Mouse (Mus musculus): ENCODE measurements around the gene Arl2. TPM values are rescaled to one million over a fixed set of nuclear protein-coding genes. Genes with fewer than 3 reads are reported as not detected.

Arl2 gene
- polyA plus RNA-seq, 1 experiment from 2014 or later, result 96.9 TPM

- no peaks in the 10 kb centered on the region for H3K9me3 ChIP-seq
- H3K4me3 ChIP-seq, result no peak overlapping the region
- H3K36me3 ChIP-seq, result peaks cover 24% of the 10 kb centered on the region
- WGBS, result 73% methylated on average over 3 of the region's 3 CpGs
- H3K9ac ChIP-seq, result no peak overlapping the region
- no peak overlapping the region for H3K4me2 ChIP-seq
- H3K27me3 ChIP-seq, result no peaks in the 10 kb centered on the region
- no peak overlapping the region for H3K27ac ChIP-seq
- no peaks in the 10 kb centered on the region for H3K4me1 ChIP-seq
- no peak for ATAC-seq (ENCODE audit: borderline replicate concordance, extremely low read depth, low FRiP score, low TSS enrichment)
Measured at GRCm38 (mm10) chr19:6097847-6098246, 43.5 kb downstream of the Arl2 start.

GRCm38 (mm10) chr19:6094119-6094518 is 47.2 kb downstream of the Arl2 start, which contains the start of gene AC131692.1:
Gene AC131692.1 (plus strand): TSS chr19:6094419.
- H3K4me2 ChIP-seq, result no peak within 1 kb of the TSS
- H3K36me3 ChIP-seq, result peaks cover 60% of the 10 kb centered on the region
- 87% methylated on average over 7 of the region's 7 CpGs for WGBS
- no peak within 1 kb of the TSS for H3K4me3 ChIP-seq
- H3K27ac ChIP-seq, result no peak within 1 kb of the TSS
- no peak for ATAC-seq (ENCODE audit: borderline replicate concordance, extremely low read depth, low FRiP score, low TSS enrichment)
- H3K9ac ChIP-seq, result no peak within 1 kb of the TSS
- no peaks in the 10 kb centered on the region for H3K4me1 ChIP-seq
- no peaks in the 10 kb centered on the region for H3K9me3 ChIP-seq
- H3K27me3 ChIP-seq, result no peaks in the 10 kb centered on the region

GRCm38 (mm10) chr19:6088841-6089240 is 52.5 kb downstream of the Arl2 start:
- peaks cover 69% of the 10 kb centered on the region for H3K36me3 ChIP-seq
- 91% methylated on average over 13 of the region's 13 CpGs for WGBS

GRCm38 (mm10) chr19:6085417-6085879 is 55.9 kb downstream of the Arl2 start:
- H3K36me3 ChIP-seq, result peaks cover 64% of the 10 kb centered on the region
- under 1% methylated on average over 17 of the region's 17 CpGs for WGBS
- H3K4me1 ChIP-seq, result peaks cover 22% of the 10 kb centered on the region
- H3K27me3 ChIP-seq, result no peaks in the 10 kb centered on the region
- H3K27ac ChIP-seq, result peak overlapping the region; percentile 32
- H3K9me3 ChIP-seq, result no peaks in the 10 kb centered on the region
- H3K9ac ChIP-seq, result peak overlapping the region; percentile 64
- ATAC-seq (ENCODE audit: borderline replicate concordance, extremely low read depth, low FRiP score, low TSS enrichment), result peak; percentile 66; the same call in 1 of the 2 replicates
- peak overlapping the region; percentile 62 for H3K4me3 ChIP-seq
- peak overlapping the region; percentile 66 for H3K4me2 ChIP-seq

More at GRCm38 (mm10) chr19:6088841-6089240, 52.5 kb downstream of the Arl2 start:
- no peak for ATAC-seq (ENCODE audit: borderline replicate concordance, extremely low read depth, low FRiP score, low TSS enrichment)
- no peak overlapping the region for H3K4me2 ChIP-seq
- no peak overlapping the region for H3K9ac ChIP-seq
- no peaks in the 10 kb centered on the region for H3K9me3 ChIP-seq
- peaks cover 15% of the 10 kb centered on the region for H3K4me1 ChIP-seq
- no peaks in the 10 kb centered on the region for H3K27me3 ChIP-seq
- H3K27ac ChIP-seq, result no peak overlapping the region
- H3K4me3 ChIP-seq, result no peak overlapping the region

GRCm38 (mm10) chr19:6084478-6085248 is 56.7 kb downstream of the Arl2 start, which contains the start of the genes Zfpl1 and Cdca5:
Gene Zfpl1 (minus strand): TSS chr19:6084956.
Gene Cdca5 (plus strand): TSS chr19:6084983.
- peak within 1 kb of the TSS; percentile 83 for H3K4me2 ChIP-seq
- peaks cover 22% of the 10 kb centered on the region for H3K4me1 ChIP-seq
- H3K9me3 ChIP-seq, result no peaks in the 10 kb centered on the region
- H3K27ac ChIP-seq, result peak within 1 kb of the TSS; percentile 58
- H3K4me3 ChIP-seq, result peak within 1 kb of the TSS; percentile 62
- WGBS, result under 1% methylated on average over 58 of the region's 58 CpGs
- H3K36me3 ChIP-seq, result peaks cover 63% of the 10 kb centered on the region
- H3K27me3 ChIP-seq, result no peaks in the 10 kb centered on the region
- H3K9ac ChIP-seq, result peak within 1 kb of the TSS; percentile 64
- peak; percentile 91 for ATAC-seq (ENCODE audit: borderline replicate concordance, extremely low read depth, low FRiP score, low TSS enrichment)

Other genes with a start within 250 kb of the Arl2 start
- 3.2 and 3.6 TPM in 2 replicates for gene Tigd3, start 247.4 kb downstream of the Arl2 start, polyA plus RNA-seq (2015; fragmentation: Nextera tagmentation; extraction: Ambion mirVana)
- gene Dpf2, start 228.5 kb downstream of the Arl2 start, polyA plus RNA-seq (2015; fragmentation: Nextera tagmentation; extraction: Ambion mirVana), result 142 and 147 TPM in 2 replicates
- gene Cdc42ep2, start 216.7 kb downstream of the Arl2 start, polyA plus RNA-seq (2015; fragmentation: Nextera tagmentation; extraction: Ambion mirVana), result 12.0 and 14.1 TPM in 2 replicates
- 72.3 and 75.3 TPM in 2 replicates for gene Pola2, start 177.3 kb downstream of the Arl2 start, polyA plus RNA-seq (2015; fragmentation: Nextera tagmentation; extraction: Ambion mirVana)
- gene Slc22a20, start 155.4 kb downstream of the Arl2 start, polyA plus RNA-seq (2015; fragmentation: Nextera tagmentation; extraction: Ambion mirVana), result not detected in 2 replicates
- gene Capn1, start 125.7 kb downstream of the Arl2 start, polyA plus RNA-seq (2015; fragmentation: Nextera tagmentation; extraction: Ambion mirVana), result 8.8 and 11.6 TPM in 2 replicates
- gene Syvn1, start 95.0 kb downstream of the Arl2 start, polyA plus RNA-seq (2015; fragmentation: Nextera tagmentation; extraction: Ambion mirVana), result 24.3 and 25.8 TPM in 2 replicates
- 75.8 and 76.2 TPM in 2 replicates for gene Mrpl49, start 83.8 kb downstream of the Arl2 start, polyA plus RNA-seq (2015; fragmentation: Nextera tagmentation; extraction: Ambion mirVana)
- 709 and 773 TPM in 2 replicates for gene Fau, start 83.7 kb downstream of the Arl2 start, polyA plus RNA-seq (2015; fragmentation: Nextera tagmentation; extraction: Ambion mirVana)
- 33.5 and 33.8 TPM in 2 replicates for gene Znhit2, start 80.4 kb downstream of the Arl2 start, polyA plus RNA-seq (2015; fragmentation: Nextera tagmentation; extraction: Ambion mirVana)
- 10.4 and 13.9 TPM in 2 replicates for gene Tm7sf2, start 73.2 kb downstream of the Arl2 start, polyA plus RNA-seq (2015; fragmentation: Nextera tagmentation; extraction: Ambion mirVana)
- gene Vps51, start 64.3 kb downstream of the Arl2 start, polyA plus RNA-seq (2015; fragmentation: Nextera tagmentation; extraction: Ambion mirVana), result 71.6 and 77.5 TPM in 2 replicates
- not detected in 2 replicates for gene Tmem262, start 61.5 kb downstream of the Arl2 start, polyA plus RNA-seq (2015; fragmentation: Nextera tagmentation; extraction: Ambion mirVana)
- 1.1 and 1.5 TPM in 2 replicates for gene Gm28374, start 59.3 kb downstream of the Arl2 start, polyA plus RNA-seq (2015; fragmentation: Nextera tagmentation; extraction: Ambion mirVana)
- 74.0 and 78.4 TPM in 2 replicates for gene Zfpl1, start 56.6 kb downstream of the Arl2 start, polyA plus RNA-seq (2015; fragmentation: Nextera tagmentation; extraction: Ambion mirVana)
- gene Cdca5, start 56.6 kb downstream of the Arl2 start, polyA plus RNA-seq (2015; fragmentation: Nextera tagmentation; extraction: Ambion mirVana), result 47.2 and 48.1 TPM in 2 replicates
- gene AC131692.1, start 47.1 kb downstream of the Arl2 start, polyA plus RNA-seq (2015; fragmentation: Nextera tagmentation; extraction: Ambion mirVana), result 0.21 and 0.26 TPM in 2 replicates
- 0.34 and 0.41 TPM in 2 replicates for gene Naaladl1, start 35.8 kb downstream of the Arl2 start, polyA plus RNA-seq (2015; fragmentation: Nextera tagmentation; extraction: Ambion mirVana)
- gene Sac3d1, start 22.9 kb downstream of the Arl2 start, polyA plus RNA-seq (2015; fragmentation: Nextera tagmentation; extraction: Ambion mirVana), result 48.6 and 49.8 TPM in 2 replicates
- gene Snx15, start 13.2 kb downstream of the Arl2 start, polyA plus RNA-seq (2015; fragmentation: Nextera tagmentation; extraction: Ambion mirVana), result 33.1 TPM in 2 replicates
- 0.42 and 0.56 TPM in 2 replicates for gene Batf2, start 565 bp downstream of the Arl2 start, polyA plus RNA-seq (2015; fragmentation: Nextera tagmentation; extraction: Ambion mirVana)
- not detected in 2 replicates for gene Majin, start 42.8 kb upstream of the Arl2 start, polyA plus RNA-seq (2015; fragmentation: Nextera tagmentation; extraction: Ambion mirVana)
- 0.48 TPM in 1 of 2 replicates, not detected in the other for gene Gpha2, start 84.8 kb upstream of the Arl2 start, polyA plus RNA-seq (2015; fragmentation: Nextera tagmentation; extraction: Ambion mirVana)
- 17.1 and 19.2 TPM in 2 replicates for gene Ppp2r5b, start 94.3 kb upstream of the Arl2 start, polyA plus RNA-seq (2015; fragmentation: Nextera tagmentation; extraction: Ambion mirVana)
- gene Atg2a, start 100.1 kb upstream of the Arl2 start, polyA plus RNA-seq (2015; fragmentation: Nextera tagmentation; extraction: Ambion mirVana), result 8.9 and 9.3 TPM in 2 replicates
- gene Ehd1, start 135.2 kb upstream of the Arl2 start, polyA plus RNA-seq (2015; fragmentation: Nextera tagmentation; extraction: Ambion mirVana), result 66.7 and 76.1 TPM in 2 replicates
- 0.77 and 0.92 TPM in 2 replicates for gene Cdc42bpg, start 164.9 kb upstream of the Arl2 start, polyA plus RNA-seq (2015; fragmentation: Nextera tagmentation; extraction: Ambion mirVana)
- gene Men1, start 193.4 kb upstream of the Arl2 start, polyA plus RNA-seq (2015; fragmentation: Nextera tagmentation; extraction: Ambion mirVana), result 82.6 and 85.7 TPM in 2 replicates
- gene Map4k2, start 199.6 kb upstream of the Arl2 start, polyA plus RNA-seq (2015; fragmentation: Nextera tagmentation; extraction: Ambion mirVana), result 19.2 and 22.9 TPM in 2 replicates
- gene Sf1, start 222.1 kb upstream of the Arl2 start, polyA plus RNA-seq (2015; fragmentation: Nextera tagmentation; extraction: Ambion mirVana), result 133 and 136 TPM in 2 replicates
- gene Pygm, start 242.9 kb upstream of the Arl2 start, polyA plus RNA-seq (2015; fragmentation: Nextera tagmentation; extraction: Ambion mirVana), result 17.7 and 22.3 TPM in 2 replicates